8 mouse cellular contexts compared by ENCODE assay signal in the genomic region with DNA sequence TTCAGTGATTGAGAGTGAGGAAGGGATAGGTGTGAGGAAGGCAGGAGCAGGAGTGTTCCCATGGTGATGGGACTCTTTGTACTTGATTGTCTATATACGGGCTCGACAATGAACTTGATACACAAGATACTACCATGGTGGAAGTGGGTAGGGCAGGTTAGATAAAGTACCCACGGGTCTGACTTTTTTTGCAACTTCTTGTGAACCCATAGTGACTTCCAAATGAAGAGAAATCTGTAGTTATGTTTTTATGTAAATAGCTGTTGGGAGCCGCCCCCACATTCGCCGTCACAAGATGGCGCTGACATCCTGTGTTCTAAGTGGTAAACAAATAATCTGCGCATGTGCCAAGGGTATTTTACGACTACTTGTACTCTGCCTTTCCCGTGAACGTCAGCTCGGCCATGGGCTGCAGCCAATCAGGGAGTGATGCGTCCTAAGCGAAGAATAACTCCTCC. TPM values are rescaled to one million over a fixed set of nuclear protein-coding genes. Genes with fewer than 3 reads are reported as not detected.
DNase-seq lines count a peak whose midpoint lies in the region; ATAC-seq and TF ChIP-seq lines count a peak whose summit lies in the region.
"Not testable (repeated sequence)": the region's sequence is repeated elsewhere in the genome, so short reads cannot be mapped to it uniquely, and the experiment has no call there.

No protein-coding gene starts in this region.

- 26% methylated on average over 9 of the region's 14 CpGs for whole genome bisulfite sequencing in embryonic facial prominence, embryonic 13.5 days
- WGBS in hindbrain, embryonic 15.5 days: 13% methylated on average over 9 of the region's 14 CpGs
- 24% methylated on average over 9 of the region's 14 CpGs for WGBS in limb, embryonic 10.5 days
- WGBS in lung, embryonic 16.5 days: 14% methylated on average over 7 of the region's 14 CpGs
- 24% methylated on average over 7 of the region's 14 CpGs for WGBS in stomach, postnatal 0 days

- not testable (repeated sequence) for H3K9me3 ChIP-seq in embryonic facial prominence, embryonic 13.5 days; hindbrain, embryonic 15.5 days; limb, embryonic 10.5 days (replicated peaks); lung, embryonic 16.5 days (ENCODE audit: control insufficient read depth, low read length); stomach, postnatal 0 days (ENCODE audit: control insufficient read depth, low read length)

- H3K4me3 ChIP-seq in bone marrow macrophage, adult 2 months (ENCODE audit: insufficient read depth, low read length): peak overlapping the region; percentile 51
- peak overlapping the region; percentile 40 for H3K4me3 ChIP-seq in embryonic facial prominence, embryonic 13.5 days
- H3K4me3 ChIP-seq in hindbrain, embryonic 15.5 days: peak overlapping the region; percentile 41
- H3K4me3 ChIP-seq in limb, embryonic 10.5 days: peak overlapping the region; percentile 45
- peak overlapping the region; percentile 46 for H3K4me3 ChIP-seq in lung, embryonic 16.5 days (ENCODE audit: low read length)
- H3K4me3 ChIP-seq in stomach, postnatal 0 days (ENCODE audit: low read depth, low read length): peak overlapping the region; percentile 25; the same call in 1 of the 2 replicates

- not testable (repeated sequence) for TF ChIP-seq CTCF in bone marrow macrophage, adult 2 months (IDR thresholded peaks at IDR 0.05; ENCODE audit: low read depth, low read length); stomach, postnatal 0 days (IDR thresholded peaks at IDR 0.05; ENCODE audit: low read depth)

- 0 out of 2 replicates have a peak overlapping the region, but pooled peaks have one; percentile 60 for H3K9ac ChIP-seq in embryonic facial prominence, embryonic 13.5 days
- H3K9ac ChIP-seq in hindbrain, embryonic 15.5 days: 0 out of 2 replicates have a peak overlapping the region, but pooled peaks have one; percentile 16
- peak overlapping the region; percentile 59 for H3K9ac ChIP-seq in lung, embryonic 16.5 days (ENCODE audit: low read length)
- H3K9ac ChIP-seq in stomach, postnatal 0 days (ENCODE audit: low read length): not testable (repeated sequence)

- H3K36me3 ChIP-seq in embryonic facial prominence, embryonic 13.5 days; hindbrain, embryonic 15.5 days; limb, embryonic 10.5 days; lung, embryonic 16.5 days (ENCODE audit: control insufficient read depth, insufficient read depth, low read length); stomach, postnatal 0 days (ENCODE audit: control insufficient read depth, insufficient read depth, low read length): not testable (repeated sequence)

- peak overlapping the region; percentile 56 for H3K4me2 ChIP-seq in embryonic facial prominence, embryonic 13.5 days
- H3K4me2 ChIP-seq in hindbrain, embryonic 15.5 days: peak overlapping the region; percentile 54
- peak overlapping the region; percentile 56 for H3K4me2 ChIP-seq in lung, embryonic 16.5 days (ENCODE audit: low read depth, low read length)
- peak overlapping the region; percentile 33 for H3K4me2 ChIP-seq in stomach, postnatal 0 days (replicated peaks; ENCODE audit: low read depth)

- peak; percentile 65 for DNase-seq in limb, embryonic 10.5 days (ENCODE audit: low spot score)
- DNase-seq in neural tube, embryonic 10.5 days (ENCODE audit: extremely low spot score, low spot score): peak; percentile 65
- DNase-seq in stomach, postnatal 0 days (ENCODE audit: low spot score): peak; percentile 61

- peak overlapping the region; percentile 21 for H3K27ac ChIP-seq in bone marrow macrophage, adult 2 months (ENCODE audit: insufficient read depth, low read depth, low read length)
- not testable (repeated sequence) for H3K27ac ChIP-seq in embryonic facial prominence, embryonic 13.5 days; stomach, postnatal 0 days (replicated peaks)
- peak overlapping the region; percentile 64; the same call in 1 of the 2 replicates for H3K27ac ChIP-seq in hindbrain, embryonic 15.5 days (replicated peaks)
- peak overlapping the region; percentile 81 for H3K27ac ChIP-seq in limb, embryonic 10.5 days
- H3K27ac ChIP-seq in lung, embryonic 16.5 days (ENCODE audit: low read length): peak overlapping the region; percentile 49; the same call in 1 of the 2 replicates

- H3K27me3 ChIP-seq in embryonic facial prominence, embryonic 13.5 days: peaks cover 36% of the 10 kb centered on the region
- not testable (repeated sequence) for H3K27me3 ChIP-seq in hindbrain, embryonic 15.5 days
- peaks cover 41% of the 10 kb centered on the region for H3K27me3 ChIP-seq in limb, embryonic 10.5 days (ENCODE audit: low read depth, poor library complexity, severe bottlenecking)
- peaks cover 28% of the 10 kb centered on the region for H3K27me3 ChIP-seq in lung, embryonic 16.5 days (ENCODE audit: control insufficient read depth, insufficient read depth, low read depth, low read length)
- peaks cover 10% of the 10 kb centered on the region for H3K27me3 ChIP-seq in stomach, postnatal 0 days (ENCODE audit: control insufficient read depth, insufficient read depth, low read length)

- H3K4me1 ChIP-seq in bone marrow macrophage, adult 2 months (ENCODE audit: control insufficient read depth, insufficient read depth, low read length): peaks cover 13% of the 10 kb centered on the region
- H3K4me1 ChIP-seq in embryonic facial prominence, embryonic 13.5 days: peaks cover 26% of the 10 kb centered on the region
- H3K4me1 ChIP-seq in hindbrain, embryonic 15.5 days (replicated peaks): peaks cover 27% of the 10 kb centered on the region
- H3K4me1 ChIP-seq in limb, embryonic 10.5 days: peaks cover 38% of the 10 kb centered on the region
- H3K4me1 ChIP-seq in lung, embryonic 16.5 days (replicated peaks; ENCODE audit: control insufficient read depth, insufficient read depth, low read length): peaks cover 20% of the 10 kb centered on the region
- H3K4me1 ChIP-seq in stomach, postnatal 0 days (replicated peaks; ENCODE audit: control insufficient read depth, insufficient read depth): not testable (repeated sequence)

- ATAC-seq in embryonic facial prominence, embryonic 13.5 days (ENCODE audit: insufficient number of reproducible peaks, insufficient read depth, low FRiP score, low TSS enrichment, low read depth): not testable (repeated sequence)
- ATAC-seq in granulocyte monocyte progenitor cell, adult 5-6 weeks (replicated peaks; ENCODE audit: poor library complexity, severe bottlenecking): peak; percentile 16
- ATAC-seq in hindbrain, embryonic 15.5 days (ENCODE audit: low FRiP score, low read depth): peak; percentile 53; the same call in 1 of the 2 replicates
- peak; percentile 61 for ATAC-seq in lung, embryonic 16.5 days (ENCODE audit: low read depth)
- peak; percentile 57 for ATAC-seq in stomach, postnatal 0 days (ENCODE audit: low FRiP score, low TSS enrichment)

- not testable (repeated sequence) for TF ChIP-seq EP300 in stomach, postnatal 0 days (optimal IDR thresholded peaks at IDR 0.05)

- TF ChIP-seq POLR2A in bone marrow macrophage, adult 2 months (IDR thresholded peaks at IDR 0.05; ENCODE audit: borderline replicate concordance, low read depth, low read length): not testable (repeated sequence)

RNA-seq across cellular contexts. Expression of gene Rab6b, which starts 3.2 kb away (rescaled TPM):
- 11.1 and 11.4 TPM in 2 replicates for polyA plus RNA-seq in bone marrow macrophage, adult 2 months (2012; ENCODE audit: insufficient read depth, insufficient read length, missing spikeins)
- 7.7 and 8.1 TPM in 2 replicates for polyA plus RNA-seq in embryonic facial prominence, embryonic 13.5 days (2015; fragmentation: Nextera tagmentation; extraction: Ambion mirVana)
- 0.11 and 0.23 TPM in 2 replicates for total RNA-seq in granulocyte monocyte progenitor cell, adult 5-6 weeks (2014; fragmentation: Nextera tagmentation)
- 0.15 and 0.17 TPM in 2 replicates for total RNA-seq in granulocyte monocyte progenitor cell, adult 5-6 weeks (2017)
- polyA plus RNA-seq in hindbrain, embryonic 15.5 days (2015; fragmentation: Nextera tagmentation; extraction: Ambion mirVana): 111 and 126 TPM in 2 replicates
- polyA plus RNA-seq in limb, embryonic 10.5 days (2016; fragmentation: Nextera tagmentation; extraction: Ambion mirVana): 1.2 and 2.1 TPM in 2 replicates
- 3.3 and 3.6 TPM in 2 replicates for polyA plus RNA-seq in lung, embryonic 16.5 days (2015; fragmentation: Nextera tagmentation; extraction: Ambion mirVana)
- 3.3 and 4.1 TPM in 2 replicates for polyA plus RNA-seq in stomach, postnatal 0 days (2015; fragmentation: Nextera tagmentation; extraction: Ambion mirVana)
